Mouse (Mus musculus): ENCODE measurements around the gene Gins2.

- TF ChIP-seq USF1 (IDR thresholded peaks at IDR 0.05; ENCODE audit: low read depth, low read length) (no peak), ETS1 (IDR thresholded peaks at IDR 0.05; ENCODE audit: low read depth, low read length) (no peak)
Measured at GRCm38 (mm10) chr8:120610824-120611223, 21.7 kb upstream of the Gins2 start.
